Mouse (Mus musculus) limb, embryonic 10.5 days (tissue): ENCODE data around the gene Kat8. TPM values are rescaled to one million over a fixed set of nuclear protein-coding genes. Genes with fewer than 3 reads are reported as not detected.
A peak's percentile ranks its signal among the peaks of the same experiment; 100 is the strongest.

Source experiments
- DNase-seq: peaks from one replicate; pipeline ENCODE4 v3.0.0-alpha.2; 2017; ENCODE audit warnings: low spot score
- H3K27ac ChIP-seq: fragments of 300-500 bp; sonication (generic); 2 replicates; pipeline ENCODE4 v1.5.1; 2016; ENCODE audit warnings: mild to moderate bottlenecking
- H3K27me3 ChIP-seq: fragments of 300-500 bp; sonication (generic); 2 replicates; pipeline ENCODE4 v1.6.1; 2016; ENCODE audit warnings: low read depth, mild to moderate bottlenecking; ENCODE audit not compliant: poor library complexity, severe bottlenecking
- H3K36me3 ChIP-seq: fragments of 300-500 bp; sonication (generic); 2 replicates; pipeline ENCODE4 v1.6.1; 2016; ENCODE audit warnings: mild to moderate bottlenecking, moderate library complexity
- H3K4me1 ChIP-seq: fragments of 300-500 bp; sonication (generic); 2 replicates; pipeline ENCODE4 v1.6.1; 2016
- H3K4me3 ChIP-seq: fragments of 300-500 bp; sonication (generic); 2 replicates; pipeline ENCODE4 v1.5.1; 2016; ENCODE audit warnings: mild to moderate bottlenecking, moderate library complexity
- H3K9me3 ChIP-seq: fragments of 300-500 bp; sonication (generic); replicated peaks from 2 replicates; pipeline ENCODE4 v1.6.1; 2016; ENCODE audit warnings: mild to moderate bottlenecking
- WGBS: fragments of 180-500 bp; shearing (Covaris S2); methylation state at CpG from one replicate; pipeline ENCODE4 v1.1.7; 2016; 5-methylcytosine and 5-hydroxymethylcytosine counted together
- polyA plus RNA-seq: library from polyadenylated mRNA; unstranded; fragments of >200 nt; fragmentation: Nextera tagmentation; extraction: Ambion mirVana; gene quantifications from 2 replicates; pipeline ENCODE4 v1.2.1, GENCODE M21; 2016

Kat8 gene
- polyA plus RNA-seq, 1 experiment from 2014 or later = 53.0 TPM

- H3K4me1 ChIP-seq = peaks cover 17% of the 10 kb centered on the region
- peak; percentile 88 for DNase-seq
- H3K4me3 ChIP-seq = peak within 1 kb of the TSS; percentile 88
- H3K27me3 ChIP-seq = no peaks in the 10 kb centered on the region
- peaks cover 42% of the 10 kb centered on the region for H3K36me3 ChIP-seq
- H3K9me3 ChIP-seq = no peaks in the 10 kb centered on the region
- H3K27ac ChIP-seq = peak within 1 kb of the TSS; percentile 95
- WGBS = 8% methylated on average over 38 of the region's 38 CpGs
Measured at GRCm38 (mm10) chr7:127903971-127904796, 8.1 kb upstream of the Kat8 start, which contains the start of gene Bckdk. TSS of gene Bckdk (plus strand) at chr7:127904082.

- Histone ChIP-seq H3K27ac (no peak overlapping the region), H3K9me3 (no peaks in the 10 kb centered on the region), H3K4me1 (peaks cover 24% of the 10 kb centered on the region), H3K4me3 (no peak overlapping the region), H3K36me3 (peaks cover 53% of the 10 kb centered on the region), H3K27me3 (no peaks in the 10 kb centered on the region)
- WGBS = 96% methylated on average over 12 of the region's 12 CpGs
- DNase-seq = no peak
Measured at GRCm38 (mm10) chr7:127907939-127908338, 4.4 kb upstream of the Kat8 start.

GRCm38 (mm10) chr7:127908656-127909055 lies 3.7 kb upstream of the Kat8 start:
- no peak overlapping the region for H3K4me3 ChIP-seq
- H3K36me3 ChIP-seq = peaks cover 53% of the 10 kb centered on the region
- no peaks in the 10 kb centered on the region for H3K9me3 ChIP-seq
- peaks cover 29% of the 10 kb centered on the region for H3K4me1 ChIP-seq
- no peak overlapping the region for H3K27ac ChIP-seq
- no peaks in the 10 kb centered on the region for H3K27me3 ChIP-seq
- WGBS = 91% methylated on average over 4 of the region's 4 CpGs
- no peak for DNase-seq

DNA sequence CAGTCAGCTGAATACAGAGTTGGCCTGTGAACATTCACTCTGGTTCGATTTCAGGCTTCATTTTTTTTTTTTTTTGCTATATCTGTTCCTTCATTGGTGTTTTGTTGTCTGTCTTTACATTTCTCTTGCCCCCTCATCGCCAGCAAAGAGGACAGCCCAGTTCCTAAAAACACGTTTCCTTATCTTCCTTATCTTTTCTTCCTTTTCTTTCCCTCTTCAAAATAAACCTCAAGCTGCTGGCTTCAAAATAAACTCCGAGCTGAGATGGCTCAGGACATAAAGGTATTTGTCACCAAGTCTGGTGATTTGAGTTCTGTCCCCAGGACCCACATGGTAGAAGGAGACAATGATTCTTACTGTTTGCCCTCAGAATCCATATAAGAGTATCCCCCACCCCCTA lies 622 bp downstream of the Kat8 start:
- H3K36me3 ChIP-seq = peaks cover 55% of the 10 kb centered on the region
- H3K4me1 ChIP-seq = peaks cover 12% of the 10 kb centered on the region
- DNase-seq = no peak
- no peaks in the 10 kb centered on the region for H3K27me3 ChIP-seq
- H3K4me3 ChIP-seq = peak overlapping the region; percentile 87
- WGBS = 38% methylated on average over 4 of the region's 4 CpGs
- H3K9me3 ChIP-seq = no peaks in the 10 kb centered on the region
- H3K27ac ChIP-seq = peak overlapping the region; percentile 88

- no peak for DNase-seq
- 85% methylated on average over 12 of the region's 12 CpGs for WGBS
- H3K27me3 ChIP-seq = no peaks in the 10 kb centered on the region
- no peaks in the 10 kb centered on the region for H3K9me3 ChIP-seq
- peaks cover 53% of the 10 kb centered on the region for H3K36me3 ChIP-seq
- H3K27ac ChIP-seq = no peak overlapping the region
- peaks cover 12% of the 10 kb centered on the region for H3K4me1 ChIP-seq
- H3K4me3 ChIP-seq = no peak overlapping the region
Measured at GRCm38 (mm10) chr7:127915293-127915692, 3.0 kb downstream of the Kat8 start.

DNA sequence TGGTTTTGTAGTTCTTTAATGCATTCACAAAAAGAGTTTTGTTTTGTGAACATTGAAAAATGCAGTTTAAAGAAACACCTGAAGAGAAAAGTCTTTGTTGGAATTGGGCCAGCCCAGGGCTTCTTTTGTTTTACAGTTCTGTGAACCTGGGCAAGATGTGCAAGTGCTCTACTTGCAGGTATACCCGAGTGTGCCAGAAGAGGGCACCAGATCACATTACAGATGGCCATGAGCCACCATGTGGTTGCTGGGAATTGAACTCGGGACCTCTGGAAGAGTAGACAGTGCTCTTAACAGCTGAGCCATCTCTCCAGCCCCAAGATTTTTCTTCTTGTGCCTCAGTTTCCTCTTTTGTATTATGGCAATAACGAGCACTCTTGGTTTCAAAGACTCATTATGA lies 5.9 kb downstream of the Kat8 start:
- H3K4me3 ChIP-seq = no peak overlapping the region
- peaks cover 80% of the 10 kb centered on the region for H3K36me3 ChIP-seq
- peaks cover 3% of the 10 kb centered on the region for H3K4me1 ChIP-seq
- no peaks in the 10 kb centered on the region for H3K9me3 ChIP-seq
- WGBS = 59% methylated on average over 3 of the region's 3 CpGs
- peak; percentile 54 for DNase-seq
- no peaks in the 10 kb centered on the region for H3K27me3 ChIP-seq
- H3K27ac ChIP-seq = no peak overlapping the region

- no peak overlapping the region for H3K27ac ChIP-seq
- H3K27me3 ChIP-seq = no peaks in the 10 kb centered on the region
- no peak overlapping the region for H3K4me3 ChIP-seq
- H3K36me3 ChIP-seq = peaks cover 90% of the 10 kb centered on the region
- H3K4me1 ChIP-seq = no peaks in the 10 kb centered on the region
- no peaks in the 10 kb centered on the region for H3K9me3 ChIP-seq
- 77% methylated on average over 7 of the region's 7 CpGs for WGBS
- no peak for DNase-seq
Measured at GRCm38 (mm10) chr7:127919290-127919689, 7.0 kb downstream of the Kat8 start.

DNA sequence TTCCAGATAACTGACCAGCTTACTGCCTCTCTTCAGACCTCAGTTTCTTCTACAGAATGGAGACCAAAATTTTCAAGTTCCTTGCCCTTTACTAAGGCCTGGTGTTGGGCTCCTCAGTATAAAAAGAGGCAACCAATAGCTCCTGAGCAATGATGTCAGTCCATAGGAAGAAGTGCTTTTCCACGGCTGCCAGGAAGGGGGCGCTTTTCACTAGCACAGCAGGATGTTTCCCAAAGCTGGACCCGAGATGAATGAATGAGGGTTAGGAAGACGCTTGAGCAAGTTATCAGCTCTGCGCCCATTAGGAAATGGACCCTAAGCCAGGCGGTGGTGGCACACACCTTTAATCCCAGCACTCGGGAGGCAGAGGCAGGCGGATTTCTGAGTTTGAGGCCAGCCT lies 9.2 kb downstream of the Kat8 start:
- Histone ChIP-seq H3K9me3 (no peaks in the 10 kb centered on the region), H3K27ac (no peak overlapping the region), H3K27me3 (no peaks in the 10 kb centered on the region), H3K4me3 (no peak overlapping the region), H3K4me1 (no peaks in the 10 kb centered on the region), H3K36me3 (peaks cover 92% of the 10 kb centered on the region)
- 70% methylated on average over 8 of the region's 8 CpGs for WGBS
- no peak for DNase-seq

DNA sequence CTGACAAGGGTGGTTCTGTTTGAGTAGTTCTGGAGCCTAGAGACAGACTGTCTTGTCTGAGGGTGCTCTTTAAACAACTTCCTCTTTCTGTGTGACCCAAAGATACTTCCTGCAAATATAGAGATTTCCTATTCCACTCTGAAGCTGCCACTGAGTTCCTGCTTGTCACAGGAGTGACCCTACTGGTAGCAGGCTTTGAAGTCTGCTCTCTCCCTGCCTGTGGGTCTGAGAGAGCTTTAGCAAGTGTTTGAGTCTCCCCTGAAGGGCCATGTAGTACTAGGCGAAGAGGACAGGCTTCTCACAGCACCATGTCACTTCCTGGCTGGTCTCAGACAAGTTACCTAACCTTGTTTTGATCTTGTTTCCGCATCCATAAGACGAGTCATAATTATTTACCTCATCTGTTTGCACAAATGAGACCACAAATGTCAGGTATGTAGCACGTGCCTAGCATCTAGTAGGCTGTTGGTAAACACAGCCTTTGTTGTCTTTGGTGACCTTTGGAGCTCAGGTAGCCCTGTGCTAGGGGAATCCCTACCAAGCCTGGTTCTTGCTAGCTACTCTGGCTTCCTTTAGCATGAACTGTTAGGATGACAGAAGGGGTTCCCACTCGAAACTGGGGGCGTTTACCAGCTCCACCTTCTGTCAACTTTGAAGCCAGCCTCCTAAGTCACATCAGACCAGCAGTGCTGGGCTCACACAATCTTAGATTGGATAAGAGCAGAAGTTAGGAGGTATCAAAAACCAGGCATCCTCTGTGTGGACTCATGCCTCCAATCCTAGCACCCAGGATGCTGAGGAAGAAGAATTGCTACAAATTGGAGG lies 10.3 kb downstream of the Kat8 start:
- H3K36me3 ChIP-seq = peaks cover 89% of the 10 kb centered on the region
- peaks cover 4% of the 10 kb centered on the region for H3K27me3 ChIP-seq
- WGBS = 83% methylated on average over 6 of the region's 6 CpGs
- H3K4me3 ChIP-seq = no peak overlapping the region
- H3K4me1 ChIP-seq = no peaks in the 10 kb centered on the region
- no peak overlapping the region for H3K27ac ChIP-seq
- H3K9me3 ChIP-seq = no peaks in the 10 kb centered on the region
- no peak for DNase-seq

DNA sequence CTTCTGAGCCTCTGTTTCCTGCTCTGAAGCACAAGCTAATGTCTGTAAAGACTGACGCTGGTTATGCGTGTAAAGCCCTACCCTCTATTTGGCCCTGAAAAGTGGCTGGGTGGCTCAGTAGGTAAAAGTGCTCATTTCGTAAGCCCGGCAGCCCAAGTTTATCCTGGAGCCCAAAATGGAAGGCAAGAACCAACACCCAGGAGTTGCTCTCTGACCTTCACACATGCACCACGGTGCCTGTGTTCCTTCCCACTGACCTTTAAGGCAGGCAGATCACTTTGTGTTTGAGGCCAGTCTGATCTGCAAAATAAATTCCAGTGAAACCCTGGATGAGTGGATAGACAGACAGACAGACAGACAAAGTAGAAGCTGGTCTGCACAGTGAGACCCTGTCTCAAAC lies 11.4 kb downstream of the Kat8 start:
- no peak for DNase-seq
- H3K27ac ChIP-seq = no peak overlapping the region
- peaks cover 83% of the 10 kb centered on the region for H3K36me3 ChIP-seq
- 89% methylated on average over 5 of the region's 5 CpGs for WGBS
- peaks cover under 1% of the 10 kb centered on the region; the same call in 1 of the 2 replicates for H3K4me1 ChIP-seq
- H3K27me3 ChIP-seq = peaks cover 14% of the 10 kb centered on the region
- H3K4me3 ChIP-seq = no peak overlapping the region
- no peaks in the 10 kb centered on the region for H3K9me3 ChIP-seq

DNA sequence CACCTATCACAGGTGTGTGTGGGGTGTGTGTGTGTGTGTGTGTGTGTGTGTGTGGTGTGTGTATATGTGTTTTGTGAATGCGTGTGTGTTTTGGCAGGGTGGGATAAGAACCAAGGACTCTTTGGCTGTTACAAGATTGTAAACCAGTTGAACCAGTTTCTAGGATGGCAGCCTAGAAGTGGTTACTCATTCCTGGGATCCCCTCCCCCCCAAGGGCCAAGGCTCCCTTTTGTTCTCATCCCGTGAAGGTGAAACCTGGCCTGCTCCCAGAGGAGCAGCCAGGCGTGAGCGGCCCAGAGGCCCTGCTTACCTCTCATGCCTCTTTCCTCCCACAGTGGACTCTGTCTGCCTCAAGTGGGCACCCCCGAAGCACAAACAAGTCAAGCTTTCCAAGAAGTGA lies 12.9 kb downstream of the Kat8 start:
- H3K4me1 ChIP-seq = peaks cover 16% of the 10 kb centered on the region
- DNase-seq = no peak
- WGBS = 69% methylated on average over 5 of the region's 5 CpGs
- H3K27me3 ChIP-seq = peaks cover 30% of the 10 kb centered on the region
- H3K36me3 ChIP-seq = peaks cover 69% of the 10 kb centered on the region
- no peak overlapping the region for H3K27ac ChIP-seq
- no peak overlapping the region for H3K4me3 ChIP-seq
- no peaks in the 10 kb centered on the region for H3K9me3 ChIP-seq

DNA sequence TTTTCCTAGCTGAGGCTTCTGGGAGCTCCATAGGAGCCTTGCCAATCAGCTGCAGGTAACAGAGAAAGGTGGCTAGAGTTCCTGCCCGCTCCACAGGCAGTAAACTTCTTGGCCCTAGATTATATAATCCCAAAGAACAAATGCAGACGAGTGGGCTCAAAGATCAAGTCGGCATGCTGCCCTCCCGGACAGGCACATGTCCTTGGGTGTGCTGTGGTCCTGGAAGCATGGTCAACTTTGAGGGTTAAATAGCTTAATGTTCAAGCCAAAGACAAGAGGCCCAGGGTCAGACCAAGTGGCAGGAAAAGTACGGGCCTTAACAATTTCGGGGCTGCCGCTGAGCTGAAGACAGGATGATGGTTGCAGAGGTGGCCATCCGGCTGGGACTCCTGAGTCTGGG lies 13.8 kb downstream of the Kat8 start:
- Histone ChIP-seq H3K36me3 (peaks cover 61% of the 10 kb centered on the region), H3K27ac (no peak overlapping the region), H3K4me3 (no peak overlapping the region), H3K9me3 (no peaks in the 10 kb centered on the region), H3K27me3 (peaks cover 35% of the 10 kb centered on the region), H3K4me1 (peaks cover 16% of the 10 kb centered on the region)
- no peak for DNase-seq
- 92% methylated on average over 8 of the region's 8 CpGs for WGBS

DNA sequence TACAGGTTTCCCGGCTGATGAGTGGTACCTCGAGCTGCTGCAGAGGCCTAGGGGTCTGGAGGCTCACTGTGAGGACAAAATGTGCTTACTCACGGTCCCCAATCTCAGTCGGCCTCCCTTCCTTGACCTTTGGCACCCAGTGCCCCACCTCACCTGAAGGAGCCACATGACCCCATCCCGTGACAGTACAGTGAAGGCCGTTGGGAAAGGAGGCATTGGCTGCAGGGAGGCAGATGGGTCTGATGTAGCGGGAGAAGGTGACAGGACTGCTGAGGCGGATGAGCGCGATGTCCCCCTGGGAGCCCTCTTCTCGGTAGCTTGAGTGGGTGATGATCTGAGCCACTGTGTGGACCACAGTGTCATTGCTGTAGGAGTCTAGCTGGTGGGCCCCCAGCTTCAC lies 14.5 kb downstream of the Kat8 start:
- no peak overlapping the region for H3K4me3 ChIP-seq
- no peak for DNase-seq
- WGBS = 87% methylated on average over 11 of the region's 11 CpGs
- H3K36me3 ChIP-seq = peaks cover 54% of the 10 kb centered on the region
- no peaks in the 10 kb centered on the region for H3K9me3 ChIP-seq
- H3K27me3 ChIP-seq = peaks cover 35% of the 10 kb centered on the region
- H3K4me1 ChIP-seq = peaks cover 24% of the 10 kb centered on the region
- H3K27ac ChIP-seq = no peak overlapping the region
